Mouse (Mus musculus): ENCODE data around the gene Rasl11b.

- TF ChIP-seq CTCF (IDR thresholded peaks at IDR 0.05; ENCODE audit: low read depth) (no peak), EP300 (IDR thresholded peaks at IDR 0.05; ENCODE audit: low read depth) (no peak)
Measured at GRCm38 (mm10) chr5:74200481-74200880, 5.4 kb downstream of the Rasl11b start.

All from liver, embryonic 14.5 days (tissue).